Mouse (Mus musculus): Measurements from ENCODE around the gene Cep19.
"Not testable (repeated sequence)": the region's sequence is repeated elsewhere in the genome, so short reads cannot be mapped to it uniquely, and the experiment has no call there.

Cep19 gene

DNA sequence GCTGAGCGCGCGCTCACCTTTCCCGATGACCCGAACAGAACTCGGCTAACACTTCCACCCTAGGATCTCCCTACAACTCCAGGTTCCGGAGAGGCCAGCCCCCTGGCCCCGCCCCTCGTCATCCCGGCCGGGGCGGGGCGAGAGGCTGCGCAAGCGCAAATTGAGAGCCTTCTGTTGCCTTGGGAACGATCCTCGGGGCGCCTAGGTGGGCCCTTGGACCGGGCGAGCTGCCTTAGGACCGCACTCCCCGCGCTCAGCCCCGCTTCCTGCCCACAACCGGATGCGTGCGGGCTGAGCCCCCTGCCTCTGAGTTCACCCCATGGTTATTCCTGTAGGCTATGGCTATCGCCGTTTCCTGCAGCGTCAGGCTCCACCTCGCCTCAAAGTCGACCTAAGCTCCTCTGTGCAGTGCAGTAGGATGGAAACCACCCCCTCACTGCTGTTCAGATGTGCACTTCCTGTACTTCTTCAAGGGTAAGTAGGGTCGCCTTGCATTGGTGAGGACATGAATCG, at the start of gene Cep19, which contains the start of gene Pigx:
Gene Cep19 (plus strand): TSS at position 163 of the 513 bp plus-strand sequence.
Gene Pigx (minus strand): TSS at position 103 of the 513 bp plus-strand sequence.
- DNase-seq (ENCODE audit: low spot score), result peak; percentile 86

DNA sequence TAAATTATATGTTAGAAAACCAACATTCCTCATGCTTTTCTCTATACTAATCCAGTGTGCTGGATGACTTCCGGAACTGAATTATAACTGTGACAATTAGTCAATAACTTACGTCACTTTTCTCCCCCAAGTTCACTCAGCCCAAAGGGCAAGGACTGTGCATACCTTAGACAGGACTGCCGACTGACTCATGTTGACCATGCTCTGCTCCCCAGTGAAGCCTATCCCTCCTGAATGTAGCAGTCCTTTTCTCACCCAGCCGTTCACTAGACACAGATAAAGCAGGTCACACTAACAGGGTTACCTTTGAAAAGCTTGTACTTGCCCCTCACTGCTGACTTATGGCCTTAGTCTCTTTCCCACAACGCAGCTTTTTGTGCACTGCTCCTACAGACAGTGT, 40.8 kb upstream of the Cep19 start:
- DNase-seq (ENCODE audit: low spot score), result no peak

DNA sequence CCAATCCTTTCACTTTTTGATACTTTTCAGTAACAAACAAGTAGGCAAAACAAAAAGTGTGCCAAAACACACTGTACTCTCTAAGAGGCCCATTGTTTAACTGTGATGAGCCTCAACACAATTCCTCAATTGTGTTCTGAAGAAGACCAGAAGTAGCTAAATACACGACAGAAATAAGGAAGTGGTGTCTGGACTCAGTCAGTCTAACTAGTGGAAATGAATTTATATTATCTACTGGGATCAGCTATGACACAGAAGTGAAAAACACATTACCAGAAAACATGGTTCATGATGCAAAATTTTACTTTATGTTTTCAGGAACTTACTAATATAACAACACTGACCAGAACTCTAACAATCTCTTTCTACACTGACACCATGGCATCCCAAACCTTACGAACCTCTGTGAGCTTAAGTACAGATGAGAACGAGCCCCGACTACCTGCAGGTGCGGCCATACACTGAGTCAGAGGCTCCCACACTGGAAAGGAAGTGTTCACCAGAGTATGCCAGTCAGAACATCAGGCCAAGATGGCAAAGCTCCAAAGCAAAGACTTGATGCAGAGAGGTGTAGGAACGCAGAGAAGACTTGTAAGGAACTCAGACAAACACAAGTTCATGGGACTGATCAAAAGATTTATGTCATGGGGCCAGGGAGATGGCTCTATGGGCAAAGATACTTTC, 39.6 kb upstream of the Cep19 start:
- no peak for DNase-seq (ENCODE audit: low spot score)

DNA sequence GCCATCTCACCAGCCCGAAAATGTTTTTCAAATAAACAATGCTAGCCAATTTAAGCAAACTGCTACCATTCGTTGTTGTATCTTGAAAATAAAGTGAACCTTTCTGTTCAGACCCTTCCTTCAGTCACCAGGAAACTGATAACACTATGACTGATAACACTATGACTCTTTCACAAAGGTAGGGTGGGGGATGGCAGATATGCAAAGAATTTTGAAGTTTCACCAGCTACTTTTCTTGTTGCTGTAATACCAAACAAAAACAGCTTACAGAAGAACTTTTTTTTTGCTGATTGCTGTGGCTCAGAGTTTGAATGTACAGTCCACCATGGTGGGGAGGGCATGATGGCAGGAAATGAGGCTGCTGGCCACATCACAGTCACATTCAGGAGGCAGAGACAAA, 37.4 kb upstream of the Cep19 start:
- no peak for DNase-seq (ENCODE audit: low spot score)

DNA sequence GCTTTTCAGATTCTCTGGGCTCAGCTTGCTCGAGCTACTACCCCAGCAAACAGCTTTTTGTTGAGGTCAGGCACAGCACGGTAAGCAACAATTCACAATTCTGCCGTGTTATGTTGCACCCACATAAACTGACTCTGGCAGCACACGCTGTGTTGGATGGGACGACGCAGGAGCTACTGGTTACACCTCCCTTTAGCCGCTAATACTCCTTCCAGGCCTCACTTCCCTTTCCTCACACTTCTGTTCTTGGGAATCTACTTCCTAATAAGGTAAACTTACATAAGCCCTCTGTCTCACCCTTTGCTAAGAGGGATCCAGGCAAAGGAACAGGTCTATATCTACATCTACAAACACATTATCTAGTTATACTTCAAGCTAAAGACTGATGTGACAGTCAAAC, 35.7 kb upstream of the Cep19 start:
- no peak for DNase-seq (ENCODE audit: low spot score)

DNA sequence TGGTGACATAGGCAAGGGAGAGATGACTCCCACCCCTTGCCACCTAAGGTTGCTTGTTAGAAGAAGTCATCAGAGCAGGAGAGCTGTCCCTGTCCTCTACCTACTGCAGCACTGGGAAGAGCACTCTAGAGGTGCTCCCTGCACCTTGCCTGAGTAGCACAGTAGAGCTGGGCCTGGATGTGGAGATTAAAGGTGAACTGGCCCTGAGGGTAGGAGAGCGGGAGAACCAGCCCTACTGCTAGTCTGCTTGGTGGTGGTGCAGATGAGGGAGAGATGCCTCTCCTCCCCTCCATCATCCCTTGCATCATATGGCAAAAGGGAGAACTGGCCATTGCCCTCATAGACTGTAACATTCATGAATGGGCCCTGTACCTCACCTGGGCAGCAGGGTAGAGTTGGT, 32.7 kb upstream of the Cep19 start:
- DNase-seq (ENCODE audit: low spot score), result no peak

DNA sequence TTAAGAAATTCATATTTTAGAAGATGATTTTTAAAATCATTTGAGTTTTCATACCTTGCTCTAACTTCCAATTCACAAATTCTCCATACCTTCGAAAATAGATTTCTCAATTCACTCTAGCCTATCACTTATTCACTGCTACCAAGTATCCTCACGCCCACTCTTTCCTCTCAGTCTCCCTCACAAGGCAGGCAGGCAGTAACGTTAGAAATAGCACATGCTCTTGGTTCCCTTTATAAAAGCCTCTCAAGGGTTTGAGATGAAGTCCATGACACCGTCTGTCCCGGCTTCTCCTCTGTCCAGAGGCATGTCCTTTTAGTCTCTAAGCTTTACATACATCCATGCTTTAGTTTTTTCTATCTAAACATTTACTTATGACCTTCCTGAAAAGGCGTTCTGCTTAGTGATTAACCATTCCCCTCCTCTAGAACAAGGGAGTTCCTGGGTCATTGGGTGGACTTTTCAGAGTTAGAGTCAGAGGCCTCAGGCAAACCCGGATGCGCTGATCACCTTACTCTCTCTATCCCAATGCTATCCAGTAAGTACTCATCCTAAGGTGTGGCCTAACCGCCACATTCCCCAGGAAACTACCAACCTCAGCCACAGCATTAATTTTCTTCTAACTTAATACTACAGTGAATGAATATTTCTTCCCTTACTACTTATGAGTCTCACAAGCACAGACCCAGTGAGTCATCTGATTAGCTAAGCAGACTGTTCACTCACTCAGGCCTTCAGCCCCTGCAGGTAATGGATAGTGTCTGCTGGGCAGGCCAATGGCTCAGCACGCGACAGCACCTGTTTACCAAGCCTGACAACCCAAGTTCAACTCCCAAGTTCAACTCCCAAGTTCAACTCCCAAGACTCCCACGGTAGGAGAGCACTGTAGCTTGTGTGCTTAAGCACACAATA, 31.0 kb upstream of the Cep19 start:
- DNase-seq (ENCODE audit: low spot score), result no peak

DNA sequence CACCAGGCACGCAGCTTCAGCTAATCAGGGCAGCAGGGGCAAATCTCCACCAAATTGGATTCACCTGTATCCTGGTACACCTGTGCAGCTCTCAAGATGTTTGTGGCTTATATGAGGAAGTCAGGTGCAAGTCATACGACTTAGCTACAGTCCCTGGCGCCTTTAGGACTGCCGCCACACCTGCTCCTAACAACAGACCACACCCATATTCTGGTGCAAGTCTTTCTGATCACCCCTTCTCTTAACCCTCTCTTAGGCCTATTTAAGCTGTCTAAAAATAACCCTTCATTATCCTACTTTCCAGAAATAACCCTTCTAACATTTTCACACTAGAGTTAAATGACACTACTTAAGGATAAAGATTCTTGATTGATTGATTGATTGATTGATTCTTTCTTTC, 29.5 kb upstream of the Cep19 start:
- DNase-seq (ENCODE audit: low spot score), result not testable (repeated sequence)

DNA sequence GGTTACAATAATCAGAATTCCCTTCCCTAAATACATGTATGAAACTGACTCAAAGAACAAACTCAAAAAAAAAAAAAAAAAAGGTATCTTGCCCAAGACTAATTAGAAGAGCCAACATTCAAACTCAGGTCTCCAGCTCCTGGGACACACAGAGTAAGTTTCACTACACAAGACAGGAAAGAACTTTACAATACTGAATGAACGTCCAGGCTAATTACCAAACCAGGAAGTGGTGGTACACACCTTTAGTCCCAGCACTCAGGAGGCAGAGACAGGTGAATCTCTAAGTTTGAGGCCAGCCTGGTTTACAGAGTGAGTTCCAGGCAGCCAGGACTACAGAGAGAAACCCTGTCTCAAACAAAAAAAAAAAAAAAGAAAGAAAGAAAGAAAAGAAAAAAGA, 23.8 kb upstream of the Cep19 start:
- no peak for DNase-seq (ENCODE audit: low spot score)

DNA sequence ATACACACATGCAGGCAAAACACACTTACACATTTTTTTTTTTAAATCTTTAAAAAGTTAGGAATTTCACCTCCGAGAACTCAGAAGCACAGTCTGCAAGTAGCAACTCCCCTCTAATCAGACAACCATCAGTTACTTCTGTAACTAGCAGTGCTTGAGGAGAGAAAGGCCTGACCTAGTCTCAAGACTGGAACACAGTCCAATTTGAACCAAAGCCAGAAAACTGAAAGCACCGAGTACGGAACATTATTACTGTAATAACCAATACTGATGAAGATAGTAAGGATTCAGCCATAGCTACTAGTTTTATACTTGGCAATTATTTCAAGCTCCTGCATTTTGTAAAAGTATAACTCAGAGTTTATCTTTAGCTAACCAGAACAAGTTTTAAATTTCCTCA, 23.2 kb upstream of the Cep19 start:
- no peak for DNase-seq (ENCODE audit: low spot score)

DNA sequence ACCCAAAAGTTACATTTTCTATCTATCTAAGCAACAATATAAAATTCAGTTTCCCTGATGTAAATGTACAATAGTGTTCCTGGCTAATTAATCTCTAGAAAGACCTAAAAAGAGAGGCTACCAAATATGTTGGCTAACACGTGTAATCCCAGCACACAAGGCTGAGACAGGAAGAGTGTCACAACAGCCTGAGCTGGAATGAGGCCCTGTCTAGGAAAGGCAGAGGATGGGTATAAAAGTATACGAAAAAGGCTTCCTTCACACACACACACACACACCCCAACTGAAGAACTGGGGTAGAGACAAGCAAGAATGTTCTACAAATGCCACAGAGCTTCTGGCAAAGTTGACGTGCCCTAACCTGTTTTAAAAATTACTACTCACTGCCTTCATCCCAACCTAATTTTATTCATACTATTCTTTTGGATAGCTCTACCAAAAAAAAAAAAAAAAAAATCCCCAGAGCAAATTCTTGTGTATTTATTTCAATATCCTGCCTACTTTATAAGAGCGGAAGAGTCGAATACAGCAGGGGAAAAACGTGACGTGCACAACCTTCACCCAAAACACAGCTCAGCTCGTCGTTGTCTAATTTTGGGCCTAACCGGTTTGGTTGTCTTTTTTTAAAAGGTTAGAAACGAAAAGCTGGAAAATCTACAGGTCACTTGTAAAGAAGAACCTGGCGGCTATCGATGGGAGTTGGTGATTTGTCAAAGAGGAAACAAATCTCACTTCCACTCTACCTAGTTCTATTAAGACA, 21.8 kb upstream of the Cep19 start:
- peak; percentile 44 for DNase-seq (ENCODE audit: low spot score)

DNA sequence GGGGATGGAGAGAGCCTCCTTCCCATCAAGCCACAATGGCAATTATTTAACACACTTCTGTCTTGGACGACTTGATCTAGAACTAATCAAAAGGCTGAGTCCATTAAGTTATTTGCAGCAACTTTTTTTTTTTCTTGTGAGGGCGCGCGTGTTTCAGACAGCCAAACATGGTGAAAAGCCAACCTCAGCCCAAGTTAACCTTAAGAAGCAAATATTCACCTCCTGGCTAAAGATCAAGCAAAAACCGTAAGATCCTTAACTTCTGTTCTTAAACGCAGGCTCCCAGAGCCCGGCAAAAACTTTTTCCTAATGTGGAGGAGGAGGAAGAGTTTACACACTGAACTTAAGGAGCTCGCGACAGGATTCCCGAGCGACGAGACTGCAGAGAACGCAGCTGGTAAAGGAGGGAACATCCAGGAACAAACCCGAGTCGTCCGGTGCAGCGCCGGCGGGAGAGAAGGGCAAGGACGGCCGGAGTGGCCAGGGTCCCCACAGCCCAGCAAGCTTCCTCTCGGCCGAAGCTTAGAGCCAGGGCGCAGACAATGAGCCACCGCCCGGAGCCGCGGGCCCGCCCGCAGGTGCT, 21.1 kb upstream of the Cep19 start:
- DNase-seq (ENCODE audit: low spot score), result peak; percentile 53

DNA sequence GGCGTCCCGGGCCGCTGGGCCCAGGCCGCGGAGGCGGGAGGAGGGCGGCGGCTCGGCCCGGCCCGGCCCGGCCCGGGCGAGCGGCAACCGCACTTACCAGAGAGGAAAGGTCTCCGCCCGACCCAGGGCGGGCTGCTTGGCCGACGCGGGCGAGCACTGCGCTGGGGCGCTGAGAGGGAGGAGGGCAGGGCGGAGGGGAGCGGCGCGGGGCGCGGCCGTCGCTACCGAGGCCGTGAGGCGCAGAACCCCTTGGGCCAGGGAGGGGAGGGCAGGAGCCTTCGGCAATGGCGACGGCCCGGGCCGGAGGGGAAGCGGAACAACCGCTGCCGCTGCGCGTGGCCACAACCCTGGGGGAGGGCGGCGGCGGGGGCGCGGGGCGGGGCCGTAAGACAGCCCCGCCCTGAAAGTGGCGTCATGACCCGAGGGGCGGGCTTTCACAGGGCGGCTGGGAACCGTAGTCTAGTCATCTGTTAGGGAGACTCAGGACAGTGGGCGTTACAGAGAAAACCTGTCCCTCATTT, 20.5 kb upstream of the Cep19 start, which contains the start of gene Pak2:
Gene Pak2 (minus strand): TSS at position 352 of the 521 bp plus-strand sequence.
- DNase-seq (ENCODE audit: low spot score), result peak; percentile 86

DNA sequence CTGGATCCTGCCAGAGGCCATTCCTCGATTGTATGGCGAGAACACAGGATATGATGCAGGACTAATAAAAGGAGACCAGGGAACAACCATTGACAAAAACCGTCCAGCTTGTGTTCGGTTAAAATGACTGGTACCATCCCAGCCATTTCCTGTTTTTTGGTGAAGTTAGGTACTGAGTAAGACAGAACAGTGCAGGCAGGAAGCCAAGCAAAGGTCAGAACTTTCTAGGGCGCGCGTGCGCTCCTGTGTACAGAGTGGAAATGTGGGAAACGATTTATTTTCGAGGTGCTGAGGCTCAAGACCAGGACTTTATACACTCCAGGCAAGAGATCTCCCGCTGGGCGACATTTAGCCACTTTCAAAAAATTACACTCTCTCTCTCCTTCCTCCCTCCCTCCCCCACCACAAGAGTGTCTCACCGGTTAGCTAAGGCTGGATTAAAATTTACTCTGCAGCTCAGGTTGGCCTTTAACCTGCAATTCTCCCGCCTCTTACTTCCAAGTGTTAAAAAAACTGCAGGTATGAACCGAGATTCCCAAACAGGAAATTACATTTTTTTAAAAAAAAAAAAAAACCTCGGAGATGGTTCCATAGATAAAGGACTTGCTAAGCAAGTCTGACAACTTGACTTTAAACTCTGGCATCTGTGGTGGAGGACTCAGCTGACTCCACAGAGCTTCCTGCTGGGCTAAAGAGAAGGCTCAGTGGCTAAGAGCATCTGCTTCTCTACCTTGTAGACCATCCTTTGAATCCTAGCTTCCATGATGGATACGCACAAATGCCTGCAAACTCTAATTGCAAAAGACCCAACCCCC, 11.8 kb upstream of the Cep19 start:
- DNase-seq (ENCODE audit: low spot score), result no peak

DNA sequence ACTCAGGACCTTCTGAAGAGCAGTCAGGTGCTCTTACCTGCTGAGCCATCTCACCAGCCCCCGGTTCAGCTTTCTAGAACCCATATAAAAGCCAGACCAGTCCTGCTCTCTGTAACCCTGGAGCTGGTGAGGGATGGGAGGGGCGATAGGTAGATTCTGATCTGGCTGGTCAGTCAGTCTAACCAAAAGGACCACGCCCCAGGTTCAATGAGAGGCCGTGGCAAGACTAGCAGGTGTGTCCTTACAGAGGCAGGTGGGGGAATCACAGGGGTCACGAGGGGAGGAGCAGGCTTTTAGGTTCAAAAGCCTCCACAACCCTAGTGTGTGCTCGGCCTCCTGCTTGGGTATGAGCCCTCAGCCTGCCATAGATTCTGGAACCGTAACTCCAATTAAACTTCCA, 8.1 kb upstream of the Cep19 start:
- DNase-seq (ENCODE audit: low spot score), result no peak

DNA sequence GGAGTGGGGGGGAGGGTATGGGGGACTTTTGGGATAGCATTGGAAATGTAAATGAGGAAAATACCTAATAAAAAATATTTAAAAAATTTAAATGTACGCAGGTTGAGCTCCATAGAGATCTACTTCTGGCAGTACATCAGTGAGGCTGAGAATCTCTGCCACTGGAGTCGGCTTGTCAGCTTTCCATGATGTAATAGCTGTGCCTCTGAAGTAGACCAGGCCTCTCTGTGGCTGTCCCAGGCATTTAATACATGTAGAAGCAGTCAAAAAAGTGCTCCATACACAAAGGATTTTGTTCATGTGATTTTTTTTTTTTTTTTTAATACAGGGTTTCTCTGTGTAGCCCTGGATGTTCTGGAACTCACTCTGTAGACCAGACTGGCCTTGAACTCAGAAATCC, 1.8 kb upstream of the Cep19 start:
- not testable (repeated sequence) for DNase-seq (ENCODE audit: low spot score)

DNA sequence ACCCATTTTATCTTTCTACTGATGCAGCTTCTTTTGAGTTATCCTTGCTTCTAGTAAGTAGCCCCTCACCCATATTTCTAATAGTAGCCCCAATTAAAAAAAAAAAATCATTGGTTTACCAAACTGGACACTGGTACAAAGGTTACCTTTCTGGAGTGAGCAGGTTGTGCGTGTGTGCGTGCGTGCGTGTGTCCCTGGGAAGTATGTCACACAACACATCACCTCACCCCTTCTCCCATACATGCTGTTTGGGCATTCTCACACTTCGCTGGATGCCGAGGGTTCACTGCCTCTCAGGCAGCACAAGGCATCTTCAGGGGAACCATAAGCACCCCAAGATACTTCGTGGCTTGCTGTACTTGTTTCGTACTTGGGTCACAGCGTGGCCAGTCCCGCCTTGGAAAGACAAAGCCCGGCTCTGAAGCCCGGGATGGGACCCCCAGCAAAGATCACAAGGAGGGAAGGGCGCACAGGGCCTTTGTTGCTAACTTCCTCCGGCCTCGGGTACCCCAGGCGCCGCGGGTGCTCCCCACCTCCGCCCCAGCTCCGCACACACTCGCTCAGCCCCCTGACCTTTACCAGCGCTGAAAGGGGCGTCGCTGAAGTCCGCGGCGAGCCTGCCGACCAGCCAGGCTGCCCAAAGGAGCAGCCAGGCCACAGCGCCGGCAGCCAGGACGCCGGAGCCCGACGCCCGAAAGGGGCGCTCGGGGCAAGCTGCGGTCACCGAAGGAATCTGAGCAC, 533 bp upstream of the Cep19 start:
- no peak for DNase-seq (ENCODE audit: low spot score)

DNA sequence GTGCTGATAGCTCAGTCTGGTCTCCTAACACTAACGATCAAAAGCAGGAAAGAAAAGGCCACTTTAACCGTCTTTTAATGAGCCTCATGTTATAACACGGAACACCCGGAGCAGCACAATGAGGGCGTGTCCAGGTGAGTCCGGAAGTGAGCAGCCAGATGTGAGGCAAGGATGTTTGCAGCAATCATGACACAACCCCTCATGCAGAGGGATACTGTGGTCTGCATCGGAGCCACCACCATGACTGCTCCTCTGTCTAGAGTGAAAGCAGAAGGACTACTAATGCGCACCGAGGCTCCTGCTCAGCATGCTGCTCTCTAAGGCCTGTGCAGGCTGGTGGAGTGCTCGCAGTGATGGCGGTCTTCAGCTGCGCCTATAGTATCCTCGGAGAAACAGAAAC, 2.7 kb downstream of the Cep19 start:
- DNase-seq (ENCODE audit: low spot score), result no peak

DNA sequence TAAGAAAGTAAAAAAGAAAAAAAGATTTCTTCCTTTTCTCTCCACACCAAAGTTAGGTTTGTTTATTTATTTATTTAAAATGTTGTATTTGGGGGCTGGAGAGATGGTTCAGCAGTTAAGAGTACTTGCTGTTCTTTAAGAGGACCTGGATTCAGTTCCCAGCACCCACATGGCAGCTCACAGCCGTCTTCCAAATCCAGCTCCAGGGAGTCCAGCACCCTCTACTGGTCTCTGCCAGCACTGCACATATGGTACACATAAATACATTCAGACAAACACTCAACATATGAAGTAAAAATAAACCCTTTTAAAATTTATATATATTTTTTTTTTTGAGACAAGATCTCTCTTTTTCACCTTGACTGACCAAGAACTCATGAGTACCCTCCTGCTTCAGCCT, 6.1 kb downstream of the Cep19 start:
- no peak for DNase-seq (ENCODE audit: low spot score)
